Mouse (Mus musculus) thymus, postnatal 14 days (tissue): ENCODE results near the gene Cd80.
A peak's percentile ranks its signal among the peaks of the same experiment; 100 is the strongest.

Source experiments
- DNase-seq: peaks from one replicate; pipeline ENCODE4 v3.0.0; 2021

The Cd80 gene

DNA sequence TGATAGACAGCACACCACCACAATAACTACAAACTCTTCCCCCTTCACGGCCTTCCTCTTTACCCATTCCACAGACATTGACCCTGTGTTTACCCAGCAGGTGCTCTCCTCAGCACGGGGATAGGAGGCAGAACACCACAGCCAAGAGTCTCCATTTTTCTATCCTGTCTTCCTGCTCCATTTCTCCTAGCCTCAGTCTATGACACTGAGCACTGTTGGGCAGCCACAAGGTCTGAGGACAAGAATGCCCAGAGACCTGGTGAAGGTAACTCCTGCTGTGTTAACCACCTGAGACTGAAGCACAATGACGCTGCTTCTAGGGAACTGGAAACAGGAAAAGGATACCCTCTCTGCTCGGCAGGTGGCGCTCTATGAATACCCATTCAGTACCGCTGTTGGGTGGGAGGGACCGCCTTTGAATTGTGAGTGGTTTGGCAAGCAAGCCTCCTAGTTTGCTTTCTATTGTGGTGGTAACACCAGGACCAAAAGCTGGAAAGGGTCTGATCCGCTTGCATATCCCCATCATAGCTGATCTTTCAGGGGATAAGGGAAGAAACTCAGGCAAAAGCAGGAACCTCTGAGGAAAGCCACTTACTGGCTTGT, 81.3 kb downstream of the Cd80 start:
- DNase-seq: peak; percentile 82

- no peak for DNase-seq
These were observed 83.5 kb downstream of the Cd80 start for GRCm38 (mm10) chr16:38538716-38539380.
